Mouse (Mus musculus) kidney, adult 10 weeks (tissue): Measurements from ENCODE around the gene Rprml. TPM values are rescaled to one million over a fixed set of nuclear protein-coding genes. Genes with fewer than 3 reads are reported as not detected.

Experiments used
- polyA plus RNA-seq: library from polyadenylated mRNA; stranded (reverse); fragments of 350-450 nt; fragmentation: Illumina TruSeq; extraction: RNeasy Lipid Tissue Mini Kit (QIAGEN cat#74804); gene quantifications from one replicate; pipeline ENCODE4 v1.2.3, GENCODE M21; 2014; ENCODE audit warnings: low read depth, low replicate concordance

Gene Rprml
- polyA plus RNA-seq = not detected

GRCm38 (mm10) chr11:103649301-103649982 lies at the start of gene Rprml:
TSS of gene Rprml (plus strand) at chr11:103649570.

GRCm38 (mm10) chr11:103621040-103621439 lies 28.3 kb upstream of the Rprml start, which contains the start of gene Gm884:
TSS of gene Gm884 (minus strand) at chr11:103621140.

DNA sequence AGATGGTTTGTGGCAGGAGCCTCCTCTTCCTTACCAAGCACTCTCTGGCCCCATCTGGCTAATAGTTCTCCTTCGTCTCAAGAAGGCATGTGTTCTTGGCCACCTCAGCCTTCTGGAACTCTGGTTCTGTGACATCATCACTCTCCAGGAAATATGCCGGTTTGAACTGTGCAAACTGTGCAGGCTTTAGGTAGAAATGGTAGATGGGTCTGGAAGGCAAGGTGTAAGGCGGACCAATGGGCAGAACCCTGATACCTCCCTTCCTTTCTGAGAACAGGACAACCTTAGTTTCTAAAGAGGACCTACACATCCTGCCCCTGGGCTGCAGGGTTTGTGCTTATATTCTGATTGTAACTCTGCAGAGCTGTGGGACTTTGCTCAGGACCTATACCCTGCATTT lies 10.6 kb upstream of the Rprml start, which contains the start of gene Lyzl6:
TSS of gene Lyzl6 (minus strand) at position 101 of the 400 bp plus-strand sequence.

DNA sequence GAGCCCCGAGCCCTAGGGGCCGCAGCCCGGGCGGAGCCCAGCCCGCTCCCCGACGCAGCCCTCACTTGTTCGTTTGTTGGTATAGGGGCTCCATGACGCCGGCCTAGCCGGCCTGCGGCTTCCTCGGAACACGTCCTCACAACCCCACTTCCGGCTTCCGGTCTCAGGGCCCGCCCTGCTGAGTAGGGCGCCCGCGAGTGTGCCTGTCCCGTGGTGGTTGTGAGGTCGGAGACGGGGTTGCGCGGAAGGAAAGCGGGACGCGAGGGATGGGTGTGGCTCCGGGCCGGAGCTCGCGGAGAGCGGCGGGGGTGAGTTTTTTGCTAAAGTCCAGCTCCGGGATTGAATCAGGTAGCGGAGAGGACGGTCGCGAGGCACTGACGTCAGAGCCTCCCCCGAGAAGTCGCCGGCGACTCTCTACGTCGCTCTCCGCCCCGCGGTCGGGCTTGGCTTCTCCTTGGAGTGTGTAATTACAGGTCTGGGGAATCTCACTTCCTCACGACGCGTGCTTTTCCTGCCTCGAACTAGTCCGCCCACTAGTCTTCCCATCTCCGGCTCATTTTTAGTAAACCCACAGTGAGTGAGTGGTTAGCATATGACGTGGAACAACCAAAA lies 48.3 kb downstream of the Rprml start, which contains the start of gene Gosr2:
TSS of gene Gosr2 (minus strand) at position 334 of the 612 bp plus-strand sequence.

Other genes starting within 250 kb of the Rprml start
- 1.5 TPM for gene Plekhm1, start 236.9 kb upstream of the Rprml start, polyA plus RNA-seq
- not detected for gene Lrrc37a, start 145.0 kb upstream of the Rprml start, polyA plus RNA-seq
- not detected for gene Gm884, start 28.4 kb upstream of the Rprml start, polyA plus RNA-seq
- not detected for gene Lyzl6, start 10.7 kb upstream of the Rprml start, polyA plus RNA-seq
- 52.1 TPM for gene Gosr2, start 48.3 kb downstream of the Rprml start, polyA plus RNA-seq
- 0.32 TPM for gene Wnt9b, start 100.3 kb downstream of the Rprml start, polyA plus RNA-seq
- gene Wnt3, start 124.6 kb downstream of the Rprml start, polyA plus RNA-seq = not detected